Comparison of ENCODE assay signal across 19 mouse cellular contexts in the genomic region with DNA sequence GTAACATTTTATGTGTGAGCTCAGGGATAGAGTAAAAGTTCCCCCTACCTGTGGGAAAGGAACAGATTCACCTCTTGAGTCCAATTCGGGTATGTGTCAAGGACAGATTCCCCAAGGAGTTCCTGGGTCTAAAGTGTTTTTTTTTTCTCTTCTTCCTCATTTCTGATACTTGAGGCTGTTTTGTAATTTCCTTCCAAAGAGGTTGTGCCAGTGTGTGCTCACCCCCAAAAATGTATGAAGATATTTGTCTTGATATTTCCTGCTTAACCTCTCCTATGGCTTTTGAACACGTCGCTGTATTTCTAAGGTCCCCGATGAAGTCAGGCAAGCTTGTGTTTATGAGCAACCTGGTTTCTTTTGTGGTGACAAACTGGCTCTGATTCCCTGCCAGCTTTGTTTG. TPM values are rescaled to one million over a fixed set of nuclear protein-coding genes. Genes with fewer than 3 reads are reported as not detected.
A peak's percentile ranks its signal among the peaks of the same experiment; 100 is the strongest.
DNase-seq lines count a peak whose midpoint lies in the region; ATAC-seq and TF ChIP-seq lines count a peak whose summit lies in the region.
"Had no signal": no experiment of that assay in that cellular context is flagged by ENCODE, and none has a peak within 500 bp of the region (broad histone marks: within the 10 kb centered on the region; RNA-seq: fewer than 3 reads in every experiment).

No protein-coding gene starts in this region.

- no peak for TF ChIP-seq CTCF in lung, postnatal 0 days (IDR thresholded peaks at IDR 0.05)
- no peak for TF ChIP-seq CTCF in bone marrow, adult 2 months (IDR thresholded peaks at IDR 0.05; ENCODE audit: control insufficient read depth, insufficient read depth, low read length)

- no peak overlapping the region for H3K27ac ChIP-seq in lung, postnatal 0 days (ENCODE audit: low read length)
- peak overlapping the region; percentile 62; the same call in 1 of the 2 replicates for H3K27ac ChIP-seq in bone marrow, adult 2 months (ENCODE audit: control insufficient read depth, insufficient read depth, low read depth, low read length, poor library complexity)
- H3K27ac ChIP-seq: embryonic facial prominence, embryonic 12.5 days; forebrain, embryonic 15.5 days; heart, embryonic 13.5 days; hindbrain, embryonic 15.5 days had no signal

- peak; percentile 12 for DNase-seq in lung, postnatal 0 days (ENCODE audit: low spot score)
- DNase-seq in lung, postnatal 25 days (ENCODE audit: low spot score): no peak
- DNase-seq in splenic B cell, adult 2 months (ENCODE audit: low read depth, low spot score): peak; percentile 25
- no peak for DNase-seq in layer of hippocampus, adult 8-10 months (ENCODE audit: low spot score in 2 of 2)
- no peak for DNase-seq in left cerebral cortex, postnatal 10 days (ENCODE audit: extremely low spot score in 1 of 2, low spot score in 2 of 2)
- DNase-seq: adrenal gland, adult 8-10 months; adrenal gland, postnatal 36 days; cerebellum, adult 2 months; cerebellum, postnatal 10 days; gastrocnemius, postnatal 10 days; heart, postnatal 36 days had no signal

- H3K36me3 ChIP-seq in lung, postnatal 0 days (ENCODE audit: insufficient read depth, low read length): no peaks in the 10 kb centered on the region
- H3K36me3 ChIP-seq in splenic B cell, adult 2 months (ENCODE audit: control insufficient read depth, insufficient read depth, low read length, poor library complexity, severe bottlenecking): no peaks in the 10 kb centered on the region
- H3K36me3 ChIP-seq: embryonic facial prominence, embryonic 12.5 days; forebrain, embryonic 15.5 days; G1E; heart, embryonic 13.5 days; hindbrain, embryonic 15.5 days had no signal

- H3K4me3 ChIP-seq in lung, postnatal 0 days (ENCODE audit: low read depth, low read length): no peak overlapping the region
- H3K4me3 ChIP-seq in bone marrow, adult 2 months (replicated peaks; ENCODE audit: control insufficient read depth, low read depth, low read length): no peak overlapping the region
- H3K4me3 ChIP-seq: embryonic facial prominence, embryonic 12.5 days; forebrain, embryonic 15.5 days; heart, embryonic 13.5 days; hindbrain, embryonic 15.5 days had no signal

- ATAC-seq in lung, postnatal 0 days: no peak
- peak; percentile 62 for ATAC-seq in granulocyte monocyte progenitor cell, adult 5-6 weeks (replicated peaks; ENCODE audit: poor library complexity, severe bottlenecking)
- ATAC-seq: forebrain, embryonic 15.5 days had no signal

- TF ChIP-seq POLR2A in bone marrow, adult 2 months (IDR thresholded peaks at IDR 0.05; ENCODE audit: borderline replicate concordance, control insufficient read depth, low read depth, low read length): no peak

- no peak overlapping the region for H3K4me2 ChIP-seq in lung, postnatal 0 days (replicated peaks; ENCODE audit: low read depth, low read length)
- H3K4me2 ChIP-seq: embryonic facial prominence, embryonic 12.5 days; forebrain, embryonic 15.5 days; heart, embryonic 13.5 days; hindbrain, embryonic 15.5 days had no signal

- TF ChIP-seq EP300 in lung, postnatal 0 days (IDR thresholded peaks at IDR 0.05): no peak

- intact Hi-C loops in left cerebral cortex, postnatal 10 days (cut with DNase I): loop anchor here (10.0 kb wide), 1 partner anchor 666 kb away; no protein-coding TSS in a partner anchor

- whole genome bisulfite sequencing in lung, postnatal 0 days: 63% methylated on average over 4 of the region's 4 CpGs
- 7% methylated on average over 4 of the region's 4 CpGs for WGBS in bone marrow, adult 2 months

- no peaks in the 10 kb centered on the region for H3K4me1 ChIP-seq in lung, postnatal 0 days (ENCODE audit: insufficient read depth, low read depth, low read length)
- peaks cover 4% of the 10 kb centered on the region; the same call in 1 of the 2 replicates for H3K4me1 ChIP-seq in bone marrow, adult 2 months (ENCODE audit: control insufficient read depth, insufficient read depth, low read length)
- H3K4me1 ChIP-seq: embryonic facial prominence, embryonic 12.5 days; forebrain, embryonic 15.5 days; hindbrain, embryonic 15.5 days had no signal

- no peak overlapping the region for H3K9ac ChIP-seq in lung, postnatal 0 days (replicated peaks; ENCODE audit: low read depth)
- H3K9ac ChIP-seq: embryonic facial prominence, embryonic 12.5 days; forebrain, embryonic 15.5 days; heart, embryonic 13.5 days; hindbrain, embryonic 15.5 days had no signal

- no peaks in the 10 kb centered on the region for H3K9me3 ChIP-seq in lung, postnatal 0 days (ENCODE audit: low read length)
- H3K9me3 ChIP-seq: embryonic facial prominence, embryonic 12.5 days; forebrain, embryonic 15.5 days; heart, embryonic 13.5 days; hindbrain, embryonic 15.5 days had no signal

- H3K27me3 ChIP-seq in lung, postnatal 0 days (replicated peaks; ENCODE audit: insufficient read depth, low read length): no peaks in the 10 kb centered on the region
- H3K27me3 ChIP-seq in splenic B cell, adult 2 months (ENCODE audit: control insufficient read depth, insufficient read depth, low read length, poor library complexity, severe bottlenecking): no peaks in the 10 kb centered on the region
- H3K27me3 ChIP-seq: forebrain, embryonic 15.5 days; heart, embryonic 13.5 days; hindbrain, embryonic 15.5 days had no signal

RNA-seq across cellular contexts. Expression of gene Prkcb, which starts 30.0 kb away (rescaled TPM):
- polyA plus RNA-seq in lung, postnatal 0 days (2015; fragmentation: Nextera tagmentation; extraction: Ambion mirVana): 2.2 and 2.3 TPM in 2 replicates
- polyA plus RNA-seq in bone marrow, adult 2 months (2011; ENCODE audit: insufficient read depth, insufficient read length, low replicate concordance, missing spikeins): 47.9 and 115 TPM in 2 replicates
- 22.6 and 25.8 TPM in 2 replicates for total RNA-seq in granulocyte monocyte progenitor cell, adult 5-6 weeks (2014; fragmentation: Nextera tagmentation)
- total RNA-seq in granulocyte monocyte progenitor cell, adult 5-6 weeks (2017): 21.4 and 27.1 TPM in 2 replicates
- 100 to 1,000 TPM; 650 to 790 (median 729) TPM for total RNA-seq in layer of hippocampus, adult 8-10 months (2022)
- 100 to 1,000 TPM; 792 to 820 TPM for total RNA-seq in left cerebral cortex, postnatal 10 days (2021)
- polyA plus RNA-seq: G1E had no signal

RNA-seq across cellular contexts. Expression of gene Chp2, which starts 39.2 kb away (rescaled TPM):
- 2.0 TPM in 2 replicates for polyA plus RNA-seq in lung, postnatal 0 days (2015; fragmentation: Nextera tagmentation; extraction: Ambion mirVana)
- 4.7 and 8.3 TPM in 2 replicates for polyA plus RNA-seq in bone marrow, adult 2 months (2011; ENCODE audit: insufficient read depth, insufficient read length, low replicate concordance, missing spikeins)
- total RNA-seq in granulocyte monocyte progenitor cell, adult 5-6 weeks (2014; fragmentation: Nextera tagmentation): 1.7 TPM in 1 of 2 replicates, not detected in the other
- total RNA-seq in granulocyte monocyte progenitor cell, adult 5-6 weeks (2017): not detected in 2 replicates
- total RNA-seq in layer of hippocampus, adult 8-10 months (2022): 1 to 10 TPM; 2.5 to 3.4 (median 2.9) TPM
- total RNA-seq in left cerebral cortex, postnatal 10 days (2021): 1 to 10 TPM; 2.5 to 3.6 TPM
- polyA plus RNA-seq: embryonic facial prominence, embryonic 12.5 days; forebrain, embryonic 11.5 days; G1E had no signal

Comparison
In these comparisons a context has a peak if more than half of its experiments do, and no peak if none do; other contexts are left out.
1. DNase-seq: peak in lung, postnatal 0 days (single experiment) and splenic B cell, adult 2 months (single experiment); none in lung, postnatal 25 days (single experiment), layer of hippocampus, adult 8-10 months (0 of 2) and left cerebral cortex, postnatal 10 days (0 of 2).
2. RNA of gene Prkcb, which starts 30.0 kb away (total RNA-seq): 792 to 820 TPM in left cerebral cortex, postnatal 10 days and 650 to 790 TPM in layer of hippocampus, adult 8-10 months; 21.4 to 27.1 TPM in granulocyte monocyte progenitor cell, adult 5-6 weeks; every median in the first group is over 10 times any median in the second.